Mouse (Mus musculus): ENCODE data around the gene Lhpp. TPM values are rescaled to one million over a fixed set of nuclear protein-coding genes. Genes with fewer than 3 reads are reported as not detected.

The Lhpp gene
- polyA plus RNA-seq, 1 experiment from 2014 or later = 46.6 TPM

GRCm38 (mm10) chr7:132726106-132726861 lies 115.8 kb downstream of the Lhpp start:
- Histone ChIP-seq H3K4me1 (replicated peaks; ENCODE audit: control insufficient read depth, insufficient read depth, low read length) (peaks cover 22% of the 10 kb centered on the region; the same call in 1 of the 2 replicates), H3K4me3 (replicated peaks; ENCODE audit: low read length) (no peak overlapping the region), H3K9ac (no peak overlapping the region), H3K9me3 (ENCODE audit: control insufficient read depth, low read length) (no peaks in the 10 kb centered on the region), H3K36me3 (replicated peaks; ENCODE audit: control insufficient read depth, insufficient read depth) (peaks cover 4% of the 10 kb centered on the region; the same call in 1 of the 2 replicates), H3K4me2 (replicated peaks) (no peak overlapping the region), H3K27ac (no peak overlapping the region), H3K27me3 (ENCODE audit: control insufficient read depth, insufficient read depth, low read length) (no peaks in the 10 kb centered on the region)
- DNase-seq (ENCODE audit: low spot score) = no peak
- no peak for ATAC-seq (ENCODE audit: low FRiP score)
- WGBS = 62% methylated on average over 13 of the region's 13 CpGs

DNA sequence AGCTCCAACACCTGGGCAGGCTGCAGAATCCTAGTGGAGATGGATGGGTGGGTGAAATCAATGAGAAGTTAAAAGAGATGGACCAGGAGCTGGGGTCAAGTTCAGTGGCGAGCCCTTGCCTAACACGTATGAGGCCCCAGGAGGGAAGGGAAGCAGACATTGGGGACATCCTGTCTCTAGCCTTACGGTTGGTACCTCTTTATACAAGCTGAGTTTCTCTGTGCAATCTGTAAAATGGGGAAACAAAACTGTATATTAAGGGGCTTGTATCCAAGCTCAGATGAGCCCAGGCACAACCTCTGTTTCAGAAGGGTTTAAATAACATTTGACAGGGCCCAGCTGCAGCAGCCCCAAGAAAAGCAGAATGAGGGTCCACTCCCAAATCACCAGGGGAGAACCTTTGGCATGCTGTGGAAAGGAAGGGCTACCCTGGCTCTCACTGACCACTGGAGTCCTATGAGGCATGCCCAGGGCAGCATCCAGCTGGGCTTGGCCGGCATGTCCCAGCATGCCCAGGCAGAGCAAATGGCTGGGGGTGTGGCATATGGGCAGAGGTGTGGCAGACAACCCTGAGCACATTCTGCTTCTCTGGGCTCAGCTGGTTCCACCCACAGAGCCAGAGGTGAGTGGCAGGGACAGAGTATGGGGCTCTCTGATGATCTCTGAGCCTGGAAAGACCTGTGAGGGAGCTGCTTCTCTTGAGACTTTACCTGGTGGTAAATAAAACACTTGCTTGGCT lies 118.8 kb downstream of the Lhpp start:
- Histone ChIP-seq H3K9ac (no peak overlapping the region), H3K36me3 (replicated peaks; ENCODE audit: control insufficient read depth, insufficient read depth) (peaks cover 4% of the 10 kb centered on the region; the same call in 1 of the 2 replicates), H3K4me3 (replicated peaks; ENCODE audit: low read length) (no peak overlapping the region), H3K4me1 (replicated peaks; ENCODE audit: control insufficient read depth, insufficient read depth, low read length) (peaks cover 38% of the 10 kb centered on the region), H3K27ac (no peak overlapping the region), H3K4me2 (replicated peaks) (no peak overlapping the region), H3K9me3 (ENCODE audit: control insufficient read depth, low read length) (no peaks in the 10 kb centered on the region), H3K27me3 (ENCODE audit: control insufficient read depth, insufficient read depth, low read length) (no peaks in the 10 kb centered on the region)
- DNase-seq (ENCODE audit: low spot score) (no peak), ATAC-seq (ENCODE audit: low FRiP score) (no peak)
- 76% methylated on average over 4 of the region's 4 CpGs for WGBS

GRCm38 (mm10) chr7:132730510-132730909 lies 120.1 kb downstream of the Lhpp start:
- no peak overlapping the region for H3K27ac ChIP-seq
- H3K9ac ChIP-seq = no peak overlapping the region
- 59% methylated on average over 7 of the region's 7 CpGs for WGBS
- H3K36me3 ChIP-seq (replicated peaks; ENCODE audit: control insufficient read depth, insufficient read depth) = peaks cover 4% of the 10 kb centered on the region; the same call in 1 of the 2 replicates
- H3K4me2 ChIP-seq (replicated peaks) = no peak overlapping the region
- ATAC-seq (ENCODE audit: low FRiP score) (no peak), DNase-seq (ENCODE audit: low spot score) (no peak)
- no peak overlapping the region for H3K4me3 ChIP-seq (replicated peaks; ENCODE audit: low read length)
- no peaks in the 10 kb centered on the region for H3K9me3 ChIP-seq (ENCODE audit: control insufficient read depth, low read length)
- peaks cover 37% of the 10 kb centered on the region for H3K4me1 ChIP-seq (replicated peaks; ENCODE audit: control insufficient read depth, insufficient read depth, low read length)
- no peaks in the 10 kb centered on the region for H3K27me3 ChIP-seq (ENCODE audit: control insufficient read depth, insufficient read depth, low read length)

GRCm38 (mm10) chr7:132731558-132731957 lies 121.1 kb downstream of the Lhpp start:
- Histone ChIP-seq H3K9me3 (ENCODE audit: control insufficient read depth, low read length) (no peaks in the 10 kb centered on the region), H3K9ac (no peak overlapping the region), H3K4me3 (replicated peaks; ENCODE audit: low read length) (no peak overlapping the region), H3K4me1 (replicated peaks; ENCODE audit: control insufficient read depth, insufficient read depth, low read length) (peaks cover 45% of the 10 kb centered on the region), H3K36me3 (replicated peaks; ENCODE audit: control insufficient read depth, insufficient read depth) (peaks cover 4% of the 10 kb centered on the region; the same call in 1 of the 2 replicates), H3K27me3 (ENCODE audit: control insufficient read depth, insufficient read depth, low read length) (no peaks in the 10 kb centered on the region), H3K4me2 (replicated peaks) (no peak overlapping the region), H3K27ac (peak overlapping the region; percentile 48)
- WGBS = 28% methylated on average over 6 of the region's 6 CpGs
- DNase-seq (ENCODE audit: low spot score) = no peak
- ATAC-seq (ENCODE audit: low FRiP score) = no peak

- peaks cover 45% of the 10 kb centered on the region for H3K4me1 ChIP-seq (replicated peaks; ENCODE audit: control insufficient read depth, insufficient read depth, low read length)
- ATAC-seq (ENCODE audit: low FRiP score) (peak; percentile 28; the same call in 1 of the 2 replicates), DNase-seq (ENCODE audit: low spot score) (no peak)
- H3K36me3 ChIP-seq (replicated peaks; ENCODE audit: control insufficient read depth, insufficient read depth) = peaks cover 4% of the 10 kb centered on the region; the same call in 1 of the 2 replicates
- 36% methylated on average over 6 of the region's 6 CpGs for WGBS
- H3K27ac ChIP-seq = peak overlapping the region; percentile 48
- H3K4me3 ChIP-seq (replicated peaks; ENCODE audit: low read length) = no peak overlapping the region
- H3K27me3 ChIP-seq (ENCODE audit: control insufficient read depth, insufficient read depth, low read length) = no peaks in the 10 kb centered on the region
- H3K4me2 ChIP-seq (replicated peaks) = no peak overlapping the region
- no peak overlapping the region for H3K9ac ChIP-seq
- H3K9me3 ChIP-seq (ENCODE audit: control insufficient read depth, low read length) = no peaks in the 10 kb centered on the region
Observed at GRCm38 (mm10) chr7:132732136-132732789, 121.8 kb downstream of the Lhpp start.

DNA sequence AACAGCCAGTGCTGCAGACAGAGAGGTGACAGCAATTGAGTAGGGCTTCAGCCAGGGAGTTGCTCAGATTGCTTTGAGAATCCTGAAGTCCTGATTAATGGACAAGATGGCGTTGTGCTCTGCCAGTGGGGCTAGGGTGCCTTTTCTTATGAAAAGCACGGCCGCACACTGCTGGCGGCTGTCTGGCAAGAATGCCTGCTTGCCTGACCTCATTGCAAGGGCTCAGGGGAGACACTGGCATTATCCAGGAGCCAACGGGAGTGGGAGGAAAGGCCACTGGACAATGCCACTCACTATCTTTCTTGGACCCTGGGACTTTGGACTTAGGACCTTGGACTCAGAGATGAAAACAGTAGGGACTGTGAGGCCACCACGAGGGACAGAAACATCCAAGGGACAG lies 123.1 kb downstream of the Lhpp start:
- 27% methylated on average over 6 of the region's 6 CpGs for WGBS

DNA sequence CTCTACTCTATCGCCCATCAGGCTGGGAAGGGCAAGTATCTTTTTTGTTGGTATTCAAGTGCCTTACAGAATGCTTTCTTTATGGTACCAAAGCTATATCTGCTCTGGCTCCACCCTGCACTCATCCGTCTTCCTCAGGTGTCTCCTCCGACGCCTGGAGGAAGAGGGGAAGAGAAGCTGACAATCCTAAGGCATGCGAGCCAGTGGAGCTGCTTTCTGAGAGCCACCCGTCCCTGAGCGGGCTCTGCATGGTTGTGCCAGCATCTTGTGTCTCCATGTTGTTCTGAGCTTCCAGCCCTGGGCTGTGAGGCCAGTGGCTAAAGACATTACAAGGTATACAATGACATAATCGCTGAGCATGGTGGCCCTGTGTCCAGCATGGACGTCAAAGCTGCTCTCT lies 123.8 kb downstream of the Lhpp start:
- no peak overlapping the region for H3K27ac ChIP-seq

More for the DNA sequence above, 123.1 kb downstream of the Lhpp start:
- Histone ChIP-seq H3K9ac (no peak overlapping the region), H3K4me1 (replicated peaks; ENCODE audit: control insufficient read depth, insufficient read depth, low read length) (peaks cover 45% of the 10 kb centered on the region), H3K4me2 (replicated peaks) (no peak overlapping the region), H3K4me3 (replicated peaks; ENCODE audit: low read length) (no peak overlapping the region), H3K27ac (peak overlapping the region; percentile 26), H3K36me3 (replicated peaks; ENCODE audit: control insufficient read depth, insufficient read depth) (peaks cover 7% of the 10 kb centered on the region; the same call in 1 of the 2 replicates), H3K27me3 (ENCODE audit: control insufficient read depth, insufficient read depth, low read length) (no peaks in the 10 kb centered on the region), H3K9me3 (ENCODE audit: control insufficient read depth, low read length) (no peaks in the 10 kb centered on the region)
- no peak for DNase-seq (ENCODE audit: low spot score)
- no peak for ATAC-seq (ENCODE audit: low FRiP score)

GRCm38 (mm10) chr7:132735145-132735544 lies 124.7 kb downstream of the Lhpp start:
- Histone ChIP-seq H3K9ac (no peak overlapping the region), H3K4me2 (replicated peaks) (no peak overlapping the region), H3K27ac (no peak overlapping the region), H3K4me1 (replicated peaks; ENCODE audit: control insufficient read depth, insufficient read depth, low read length) (peaks cover 45% of the 10 kb centered on the region), H3K9me3 (ENCODE audit: control insufficient read depth, low read length) (no peaks in the 10 kb centered on the region), H3K27me3 (ENCODE audit: control insufficient read depth, insufficient read depth, low read length) (no peaks in the 10 kb centered on the region), H3K36me3 (replicated peaks; ENCODE audit: control insufficient read depth, insufficient read depth) (0 out of 2 replicates have a peak, but pooled peaks cover 2% of the 10 kb centered on the region), H3K4me3 (replicated peaks; ENCODE audit: low read length) (no peak overlapping the region)
- no peak for DNase-seq (ENCODE audit: low spot score)
- WGBS = 65% methylated on average over 5 of the region's 5 CpGs
- ATAC-seq (ENCODE audit: low FRiP score) = no peak

More for the DNA sequence above, 123.8 kb downstream of the Lhpp start:
- Histone ChIP-seq H3K9ac (no peak overlapping the region), H3K27me3 (ENCODE audit: control insufficient read depth, insufficient read depth, low read length) (no peaks in the 10 kb centered on the region), H3K4me1 (replicated peaks; ENCODE audit: control insufficient read depth, insufficient read depth, low read length) (peaks cover 45% of the 10 kb centered on the region), H3K36me3 (replicated peaks; ENCODE audit: control insufficient read depth, insufficient read depth) (peaks cover 7% of the 10 kb centered on the region; the same call in 1 of the 2 replicates), H3K4me3 (replicated peaks; ENCODE audit: low read length) (no peak overlapping the region), H3K9me3 (ENCODE audit: control insufficient read depth, low read length) (no peaks in the 10 kb centered on the region), H3K4me2 (replicated peaks) (no peak overlapping the region)
- ATAC-seq (ENCODE audit: low FRiP score) (no peak), DNase-seq (ENCODE audit: low spot score) (no peak)
- 73% methylated on average over 9 of the region's 9 CpGs for WGBS
